8 mouse cellular contexts compared by ENCODE assay signal in genomic region chr19:3436840-3437239, GRCm38 (mm10). TPM values are rescaled to one million over a fixed set of nuclear protein-coding genes. Genes with fewer than 3 reads are reported as not detected.
DNase-seq lines count a peak whose midpoint lies in the region.
"Had no signal": no experiment of that assay in that cellular context is flagged by ENCODE, and none has a peak within 500 bp of the region (broad histone marks: within the 10 kb centered on the region; RNA-seq: fewer than 3 reads in every experiment).

No protein-coding gene starts in this region.

- H3K27me3 ChIP-seq in embryonic facial prominence, embryonic 10.5 days (replicated peaks; ENCODE audit: low read depth, poor library complexity, severe bottlenecking): peaks cover 7% of the 10 kb centered on the region

- H3K4me1 ChIP-seq in embryonic facial prominence, embryonic 10.5 days: peaks cover 34% of the 10 kb centered on the region

- H3K36me3 ChIP-seq in embryonic facial prominence, embryonic 10.5 days (replicated peaks): no peaks in the 10 kb centered on the region

- intact Hi-C loops in left cerebral cortex, postnatal 25 days (cut with DNase I): no loop called here

- peak; percentile 37 for DNase-seq in kidney, adult 9 months
- no peak for DNase-seq in kidney, adult 11 months
- DNase-seq in NIH3T3 (ENCODE audit: low read depth): peak; percentile 46
- peak; percentile 38 for DNase-seq in embryonic facial prominence, embryonic 10.5 days (ENCODE audit: low spot score)
- peak; percentile 42 to 51 for DNase-seq in lung, postnatal 4 days
- peak; percentile 88 for DNase-seq in thymus, postnatal 4 days
- no peak for DNase-seq in left cerebral cortex, postnatal 25 days (ENCODE audit: low spot score in 2 of 2)

- H3K27ac ChIP-seq in embryonic facial prominence, embryonic 10.5 days (replicated peaks): no peak overlapping the region

- H3K9me3 ChIP-seq in embryonic facial prominence, embryonic 10.5 days: no peaks in the 10 kb centered on the region

- WGBS in embryonic facial prominence, embryonic 10.5 days: 55% methylated on average over 9 of the region's 9 CpGs

- no peak overlapping the region for H3K4me3 ChIP-seq in embryonic facial prominence, embryonic 10.5 days

RNA-seq across cellular contexts. Expression of gene Gal, which starts 22.5 kb away (rescaled TPM):
- polyA plus RNA-seq in embryonic facial prominence, embryonic 10.5 days (2016; fragmentation: Nextera tagmentation; extraction: Ambion mirVana): 1.1 and 1.2 TPM in 2 replicates
- 1 to 10 TPM in 1 of 2 experiments, under 1 TPM in 1; 0.98 to 1.4 TPM for total RNA-seq in left cerebral cortex, postnatal 25 days (2021)
- total RNA-seq: heart, postnatal 10 days had no signal

RNA-seq across cellular contexts. Expression of gene Tesmin, which starts 48.2 kb away (rescaled TPM):
- polyA plus RNA-seq in embryonic facial prominence, embryonic 10.5 days (2016; fragmentation: Nextera tagmentation; extraction: Ambion mirVana): 0.30 and 0.49 TPM in 2 replicates
- total RNA-seq in left cerebral cortex, postnatal 25 days (2021): under 1 TPM; 0.27 to 0.44 TPM

Comparison
In these comparisons a context has a peak if more than half of its experiments do, and no peak if none do; other contexts are left out.
1. DNase-seq: peak in kidney, adult 9 months (single experiment), NIH3T3 (single experiment), embryonic facial prominence, embryonic 10.5 days (single experiment), lung, postnatal 4 days (2 of 2) and thymus, postnatal 4 days (single experiment); none in kidney, adult 11 months (single experiment) and left cerebral cortex, postnatal 25 days (0 of 2).